ENCODE assay signal across 10 mouse cellular contexts in genomic region chr1:39504261-39504660, GRCm38 (mm10). TPM values are rescaled to one million over a fixed set of nuclear protein-coding genes. Genes with fewer than 3 reads are reported as not detected.
A peak's percentile ranks its signal among the peaks of the same experiment; 100 is the strongest.
DNase-seq lines count a peak whose midpoint lies in the region; ATAC-seq and TF ChIP-seq lines count a peak whose summit lies in the region.
"Had no signal": no experiment of that assay in that cellular context is flagged by ENCODE, and none has a peak within 500 bp of the region (broad histone marks: within the 10 kb centered on the region; RNA-seq: fewer than 3 reads in every experiment).

No protein-coding gene starts in this region.

- H3K9ac ChIP-seq in heart, postnatal 0 days (replicated peaks; ENCODE audit: low read depth, low read length): no peak overlapping the region
- no peak overlapping the region for H3K9ac ChIP-seq in forebrain, embryonic 13.5 days
- H3K9ac ChIP-seq: hindbrain, embryonic 15.5 days had no signal

- TF ChIP-seq EP300 in heart, postnatal 0 days (IDR thresholded peaks at IDR 0.05; ENCODE audit: low read depth): no peak

- no peak for ATAC-seq in heart, postnatal 0 days (ENCODE audit: insufficient read depth, low read depth)
- 0 out of 2 replicates have a peak, but pooled peaks have one; percentile 17 for ATAC-seq in monocyte, adult 5-6 weeks (replicated peaks; ENCODE audit: insufficient number of reproducible peaks, low FRiP score, low TSS enrichment, poor library complexity, severe bottlenecking)
- ATAC-seq in forebrain, embryonic 13.5 days: no peak

- no peak overlapping the region for H3K27ac ChIP-seq in heart, postnatal 0 days (ENCODE audit: low read depth)
- no peak overlapping the region for H3K27ac ChIP-seq in cortical plate, adult 2 months (ENCODE audit: insufficient read depth, low read length)
- H3K27ac ChIP-seq in forebrain, embryonic 13.5 days: no peak overlapping the region
- H3K27ac ChIP-seq: hindbrain, embryonic 15.5 days had no signal

- H3K4me3 ChIP-seq in heart, postnatal 0 days (ENCODE audit: low read depth, low read length): no peak overlapping the region
- H3K4me3 ChIP-seq in cortical plate, adult 2 months (ENCODE audit: insufficient read depth, low read length): no peak overlapping the region
- H3K4me3 ChIP-seq in forebrain, embryonic 13.5 days: no peak overlapping the region
- H3K4me3 ChIP-seq: hindbrain, embryonic 15.5 days; megakaryocyte, embryonic 14.5 days had no signal

- no peaks in the 10 kb centered on the region for H3K4me1 ChIP-seq in heart, postnatal 0 days (ENCODE audit: control insufficient read depth, insufficient read depth)
- H3K4me1 ChIP-seq in cortical plate, adult 2 months (ENCODE audit: control insufficient read depth, insufficient read depth, low read length): no peaks in the 10 kb centered on the region
- no peaks in the 10 kb centered on the region for H3K4me1 ChIP-seq in forebrain, embryonic 13.5 days
- H3K4me1 ChIP-seq: hindbrain, embryonic 15.5 days had no signal

- 13% methylated on average over 1 of the region's 1 CpGs for WGBS in heart, postnatal 0 days
- 5% methylated on average over 1 of the region's 1 CpGs for WGBS in forebrain, embryonic 13.5 days

- no peaks in the 10 kb centered on the region for H3K36me3 ChIP-seq in heart, postnatal 0 days (replicated peaks; ENCODE audit: control insufficient read depth, insufficient read depth, low read length)
- no peaks in the 10 kb centered on the region for H3K36me3 ChIP-seq in forebrain, embryonic 13.5 days (ENCODE audit: poor library complexity, severe bottlenecking)
- H3K36me3 ChIP-seq: hindbrain, embryonic 15.5 days had no signal

- no peaks in the 10 kb centered on the region for H3K9me3 ChIP-seq in heart, postnatal 0 days (replicated peaks; ENCODE audit: control insufficient read depth, low read length)
- no peaks in the 10 kb centered on the region for H3K9me3 ChIP-seq in forebrain, embryonic 13.5 days (replicated peaks)
- H3K9me3 ChIP-seq: hindbrain, embryonic 15.5 days had no signal

- TF ChIP-seq POLR2A in cortical plate, adult 2 months (IDR thresholded peaks at IDR 0.05; ENCODE audit: extremely low read depth, insufficient read depth, low read length): no peak

- DNase-seq in heart, postnatal 0 days (ENCODE audit: low spot score): no peak
- no peak for DNase-seq in heart, adult 11 months
- peak; percentile 26 to 53 for DNase-seq in spleen, postnatal 36 days (ENCODE audit: low spot score in 2 of 2)
- DNase-seq in spleen, postnatal 14 days (ENCODE audit: low spot score in 2 of 2): no peak
- DNase-seq in T-cell, adult 2 months (ENCODE audit: low spot score): no peak

- TF ChIP-seq CTCF in heart, postnatal 0 days (IDR thresholded peaks at IDR 0.05; ENCODE audit: low read depth): peak; percentile 49
- peak; percentile 67 for TF ChIP-seq CTCF in cortical plate, adult 2 months (IDR thresholded peaks at IDR 0.05; ENCODE audit: extremely low read depth, insufficient read depth, low read length)

- no peaks in the 10 kb centered on the region for H3K27me3 ChIP-seq in heart, postnatal 0 days (ENCODE audit: control insufficient read depth, insufficient read depth, low read length)
- H3K27me3 ChIP-seq in forebrain, embryonic 13.5 days: no peaks in the 10 kb centered on the region
- H3K27me3 ChIP-seq: hindbrain, embryonic 15.5 days had no signal

- no peak overlapping the region for H3K4me2 ChIP-seq in heart, postnatal 0 days (ENCODE audit: low read depth, low read length)
- H3K4me2 ChIP-seq in forebrain, embryonic 13.5 days: no peak overlapping the region
- H3K4me2 ChIP-seq: hindbrain, embryonic 15.5 days had no signal

RNA-seq across cellular contexts. Expression of gene Tbc1d8, which starts 25.7 kb away (rescaled TPM):
- total RNA-seq in heart, postnatal 0 days (2014; rRNA removed; ENCODE audit: low replicate concordance): 10.2 and 16.7 TPM in 2 replicates
- polyA plus RNA-seq in heart, postnatal 0 days (2015; fragmentation: Nextera tagmentation; extraction: Ambion mirVana): 6.4 TPM in 2 replicates
- 15.1 and 20.3 TPM in 2 replicates for polyA plus RNA-seq in cortical plate, adult 2 months (2012; rRNA removed)
- 39.0 to 79.2 TPM (median 41.9 TPM) in 3 replicates for total RNA-seq in monocyte, adult 5-6 weeks (2017)
- polyA plus RNA-seq in forebrain, embryonic 13.5 days (2015; fragmentation: Nextera tagmentation; extraction: Ambion mirVana): 6.1 and 6.9 TPM in 2 replicates

RNA-seq across cellular contexts. Expression of gene Cnot11, which starts 30.5 kb away (rescaled TPM):
- total RNA-seq in heart, postnatal 0 days (2014; rRNA removed; ENCODE audit: low replicate concordance): 14.7 and 34.4 TPM in 2 replicates
- 11.1 and 11.7 TPM in 2 replicates for polyA plus RNA-seq in heart, postnatal 0 days (2015; fragmentation: Nextera tagmentation; extraction: Ambion mirVana)
- polyA plus RNA-seq in cortical plate, adult 2 months (2012; rRNA removed): 18.8 and 18.9 TPM in 2 replicates
- total RNA-seq in monocyte, adult 5-6 weeks (2017): 23.9 to 27.3 TPM (median 24.0 TPM) in 3 replicates
- 15.9 and 17.2 TPM in 2 replicates for polyA plus RNA-seq in forebrain, embryonic 13.5 days (2015; fragmentation: Nextera tagmentation; extraction: Ambion mirVana)

Comparison
In these comparisons a context has a peak if more than half of its experiments do, and no peak if none do; other contexts are left out.
1. DNase-seq: peak in spleen, postnatal 36 days (2 of 2); none in heart, postnatal 0 days (single experiment), heart, adult 11 months (single experiment), spleen, postnatal 14 days (0 of 2) and T-cell, adult 2 months (single experiment).